Mouse (Mus musculus): Measurements from ENCODE around the gene Dennd4c. TPM values are rescaled to one million over a fixed set of nuclear protein-coding genes. Genes with fewer than 3 reads are reported as not detected.
"Not testable (repeated sequence)": the region's sequence is repeated elsewhere in the genome, so short reads cannot be mapped to it uniquely, and the experiment has no call there.

The Dennd4c gene
- total and polyA plus RNA-seq, 3 experiments = 7.1 to 36.3 (median 36.0) TPM

DNA sequence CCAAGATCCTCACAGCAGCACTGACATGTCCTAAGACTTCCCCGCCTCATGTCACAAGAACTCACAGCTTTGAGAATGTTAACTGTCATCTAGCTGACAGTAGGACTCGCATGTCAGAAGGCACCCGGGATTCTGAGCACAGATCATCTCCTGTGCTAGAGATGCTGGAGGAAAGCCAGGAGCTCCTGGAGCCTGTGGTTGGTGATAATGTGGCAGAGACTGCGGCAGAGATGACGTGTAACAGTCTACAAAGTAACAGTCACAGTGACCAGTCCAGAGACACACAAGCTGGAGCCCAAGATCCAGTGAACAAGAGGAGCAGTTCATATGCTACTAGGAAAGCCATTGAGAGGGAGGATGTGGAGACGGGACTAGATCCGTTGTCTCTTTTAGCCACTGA is 76.8 kb downstream of the Dennd4c start:
- H3K79me2 ChIP-seq (replicated peaks; ENCODE audit: control insufficient read depth, insufficient read depth, low read length) = no peaks in the 10 kb centered on the region
- no peak overlapping the region for H3K9ac ChIP-seq (ENCODE audit: low read depth, low read length)
- peaks cover 6% of the 10 kb centered on the region for H3K36me3 ChIP-seq (ENCODE audit: control insufficient read depth, insufficient read depth, low read length)
- H3K4me1 ChIP-seq (ENCODE audit: control insufficient read depth, insufficient read depth, low read length) = no peaks in the 10 kb centered on the region
- H3K4me3 ChIP-seq = no peak overlapping the region
- intact Hi-C loops (cut with DNase I) = no loop called here
- no peak overlapping the region for H3K27ac ChIP-seq
- DNase-seq = no peak
- H3K27me3 ChIP-seq (ENCODE audit: control insufficient read depth, insufficient read depth, low read length) = no peaks in the 10 kb centered on the region
- TF ChIP-seq POLR2A (IDR thresholded peaks at IDR 0.05; ENCODE audit: insufficient read depth, low read depth, low read length) (no peak), CTCF (IDR thresholded peaks at IDR 0.05) (no peak), EP300 (IDR thresholded peaks at IDR 0.05; ENCODE audit: insufficient read depth, low read depth, low read length) (no peak)
- WGBS = 58% methylated on average over 7 of the region's 7 CpGs

DNA sequence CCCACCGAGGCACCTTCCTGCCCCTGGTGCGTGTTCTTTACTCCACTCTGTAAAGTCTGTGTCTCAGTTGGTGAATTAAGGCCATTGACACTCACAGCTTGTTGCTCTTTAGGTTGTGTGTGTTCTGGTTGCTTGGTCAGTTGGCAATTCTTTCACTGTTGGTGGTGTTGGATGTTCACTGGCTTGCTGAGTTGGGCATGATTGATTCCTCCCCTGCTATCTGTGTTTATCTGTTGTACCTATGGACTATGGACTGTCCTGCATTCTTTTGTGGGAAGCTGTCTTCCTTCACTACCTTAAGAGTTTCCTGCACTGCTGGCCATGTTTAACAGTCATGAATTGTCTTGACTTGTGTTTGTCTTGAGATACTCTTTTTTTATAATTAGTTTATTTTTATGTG is 83.5 kb downstream of the Dennd4c start:
- WGBS = 90% methylated on average over 2 of the region's 2 CpGs
- no peak overlapping the region for H3K4me3 ChIP-seq
- no peaks in the 10 kb centered on the region; the same call in 1 of the 2 replicates for H3K36me3 ChIP-seq (ENCODE audit: control insufficient read depth, insufficient read depth, low read length)
- intact Hi-C loops (cut with DNase I) = no loop called here
- H3K79me2 ChIP-seq (replicated peaks; ENCODE audit: control insufficient read depth, insufficient read depth, low read length) = no peaks in the 10 kb centered on the region
- H3K9ac ChIP-seq (ENCODE audit: low read depth, low read length) = no peak overlapping the region
- no peaks in the 10 kb centered on the region for H3K4me1 ChIP-seq (ENCODE audit: control insufficient read depth, insufficient read depth, low read length)
- H3K27me3 ChIP-seq (ENCODE audit: control insufficient read depth, insufficient read depth, low read length) = no peaks in the 10 kb centered on the region
- no peak for TF ChIP-seq CTCF (IDR thresholded peaks at IDR 0.05)
- TF ChIP-seq POLR2A (IDR thresholded peaks at IDR 0.05; ENCODE audit: insufficient read depth, low read depth, low read length) = no peak
- TF ChIP-seq EP300 (IDR thresholded peaks at IDR 0.05; ENCODE audit: insufficient read depth, low read depth, low read length) = no peak
- DNase-seq = no peak
- no peak overlapping the region for H3K27ac ChIP-seq

DNA sequence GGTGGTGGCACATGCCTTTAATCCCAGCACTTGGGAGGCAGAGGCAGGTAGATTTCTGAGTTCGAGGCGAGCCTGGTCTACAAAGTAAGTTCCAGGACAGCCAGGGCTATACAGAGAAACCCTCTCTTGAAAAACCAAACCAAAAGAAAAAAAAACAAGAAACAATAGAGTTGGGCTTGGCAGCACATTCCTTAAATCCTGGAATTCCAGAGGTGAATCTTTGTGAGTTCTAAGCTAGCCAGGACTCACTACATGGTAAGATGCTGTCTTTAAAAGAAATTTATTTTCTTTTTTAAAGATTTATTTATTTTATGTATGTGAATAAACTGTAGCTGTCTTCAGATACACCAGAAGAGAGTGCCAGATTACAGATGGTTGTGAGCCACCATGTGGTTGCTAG is 92.8 kb downstream of the Dennd4c start:
- intact Hi-C loops (cut with DNase I) = loop anchor here (5.0 kb wide), 1 partner anchor 81 kb away; no protein-coding TSS in a partner anchor
- H3K4me3 ChIP-seq; H3K9ac ChIP-seq (ENCODE audit: low read depth, low read length); DNase-seq; H3K4me1 ChIP-seq (ENCODE audit: control insufficient read depth, insufficient read depth, low read length); H3K27me3 ChIP-seq (ENCODE audit: control insufficient read depth, insufficient read depth, low read length); H3K79me2 ChIP-seq (replicated peaks; ENCODE audit: control insufficient read depth, insufficient read depth, low read length); H3K36me3 ChIP-seq (ENCODE audit: control insufficient read depth, insufficient read depth, low read length); H3K27ac ChIP-seq: not testable (repeated sequence)
- WGBS = 98% methylated on average over 2 of the region's 2 CpGs

DNA sequence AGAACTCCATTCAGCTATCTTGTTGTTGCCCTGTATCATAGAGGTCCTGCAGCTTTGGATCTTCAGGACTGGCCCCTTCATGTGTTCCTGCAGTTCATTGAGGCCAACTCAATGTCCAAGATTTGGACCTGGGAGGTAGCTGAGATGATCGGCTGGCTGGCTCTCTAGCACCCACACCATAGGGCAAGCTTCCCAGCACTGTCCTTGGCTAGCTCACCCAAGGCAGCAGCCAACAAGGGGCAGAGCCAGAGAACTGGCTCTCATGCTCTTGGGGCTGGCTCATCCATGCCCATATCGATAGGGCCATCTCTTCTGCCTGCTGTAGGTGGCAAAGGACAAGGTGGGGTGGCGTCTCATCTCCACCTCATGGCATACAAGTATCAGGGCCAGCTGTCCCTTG is 97.0 kb downstream of the Dennd4c start:
- TF ChIP-seq EP300 (IDR thresholded peaks at IDR 0.05; ENCODE audit: insufficient read depth, low read depth, low read length) (no peak), CTCF (IDR thresholded peaks at IDR 0.05) (no peak), POLR2A (IDR thresholded peaks at IDR 0.05; ENCODE audit: insufficient read depth, low read depth, low read length) (no peak)
- no peaks in the 10 kb centered on the region for H3K4me1 ChIP-seq (ENCODE audit: control insufficient read depth, insufficient read depth, low read length)
- 52% methylated on average over 3 of the region's 3 CpGs for WGBS
- H3K79me2 ChIP-seq (replicated peaks; ENCODE audit: control insufficient read depth, insufficient read depth, low read length) = no peaks in the 10 kb centered on the region
- no peak overlapping the region for H3K4me3 ChIP-seq
- H3K27ac ChIP-seq = no peak overlapping the region
- H3K36me3 ChIP-seq (ENCODE audit: control insufficient read depth, insufficient read depth, low read length) = peaks cover 4% of the 10 kb centered on the region; the same call in 1 of the 2 replicates
- no peak overlapping the region for H3K9ac ChIP-seq (ENCODE audit: low read depth, low read length)
- intact Hi-C loops (cut with DNase I) = no loop called here
- H3K27me3 ChIP-seq (ENCODE audit: control insufficient read depth, insufficient read depth, low read length) = no peaks in the 10 kb centered on the region
- peak; percentile 30 to 59 for DNase-seq

DNA sequence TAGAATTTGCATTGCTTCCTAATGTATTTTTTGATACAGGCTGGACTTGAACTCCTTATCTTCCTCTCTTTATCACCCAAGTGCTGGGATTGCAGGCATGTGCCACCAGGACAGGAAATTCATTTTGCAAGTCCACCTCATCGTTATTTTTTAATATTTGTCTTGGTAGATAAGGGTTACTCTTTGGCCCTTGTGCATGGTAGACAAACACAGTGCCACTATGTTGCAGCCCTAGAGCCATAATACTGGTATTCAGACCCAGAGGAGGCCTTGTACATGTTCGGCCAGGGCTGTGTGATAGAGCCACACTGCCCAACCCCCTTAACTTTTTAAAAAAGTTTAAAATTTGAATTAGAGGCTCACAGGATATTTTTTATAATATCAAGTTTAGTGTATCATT is 98.9 kb downstream of the Dennd4c start:
- H3K9ac ChIP-seq (ENCODE audit: low read depth, low read length) = no peak overlapping the region
- H3K27ac ChIP-seq = no peak overlapping the region
- H3K79me2 ChIP-seq (replicated peaks; ENCODE audit: control insufficient read depth, insufficient read depth, low read length) = no peaks in the 10 kb centered on the region
- H3K4me1 ChIP-seq (ENCODE audit: control insufficient read depth, insufficient read depth, low read length) = no peaks in the 10 kb centered on the region
- DNase-seq = no peak
- H3K36me3 ChIP-seq (ENCODE audit: control insufficient read depth, insufficient read depth, low read length) = peaks cover 4% of the 10 kb centered on the region; the same call in 1 of the 2 replicates
- no peaks in the 10 kb centered on the region for H3K27me3 ChIP-seq (ENCODE audit: control insufficient read depth, insufficient read depth, low read length)
- 57% methylated on average over 2 of the region's 2 CpGs for WGBS
- H3K4me3 ChIP-seq = no peak overlapping the region
- intact Hi-C loops (cut with DNase I) = no loop called here
- no peak for TF ChIP-seq EP300 (IDR thresholded peaks at IDR 0.05; ENCODE audit: insufficient read depth, low read depth, low read length)
- no peak for TF ChIP-seq POLR2A (IDR thresholded peaks at IDR 0.05; ENCODE audit: insufficient read depth, low read depth, low read length)
- no peak for TF ChIP-seq CTCF (IDR thresholded peaks at IDR 0.05)

DNA sequence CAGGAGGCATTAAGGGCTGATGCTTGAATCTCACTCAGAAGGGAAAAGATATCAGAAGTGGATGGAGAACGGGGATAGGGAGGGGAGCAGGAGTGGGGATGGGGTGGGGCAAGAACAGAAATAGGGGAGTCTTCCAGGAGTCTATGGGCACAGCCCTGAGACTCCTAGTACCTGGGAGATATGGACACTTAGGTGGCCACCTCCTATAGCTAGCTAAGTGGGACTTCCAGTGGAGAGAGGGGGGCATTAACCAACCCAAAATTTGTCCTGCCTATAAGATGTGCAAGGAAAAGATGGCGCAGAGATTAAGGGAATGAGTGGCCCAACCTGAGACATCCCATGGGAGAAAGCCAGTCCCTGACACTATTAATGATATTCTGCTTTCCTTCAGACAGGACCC is 103.0 kb downstream of the Dennd4c start:
- H3K36me3 ChIP-seq (ENCODE audit: control insufficient read depth, insufficient read depth, low read length) = peaks cover 21% of the 10 kb centered on the region
- no peak overlapping the region for H3K9ac ChIP-seq (ENCODE audit: low read depth, low read length)
- DNase-seq = no peak
- H3K4me1 ChIP-seq (ENCODE audit: control insufficient read depth, insufficient read depth, low read length) = no peaks in the 10 kb centered on the region
- no peak overlapping the region for H3K27ac ChIP-seq
- intact Hi-C loops (cut with DNase I) = loop anchor here (10.0 kb wide), 1 partner anchor 237 kb away; the partner anchor contains the start of gene Haus6
- no peaks in the 10 kb centered on the region for H3K27me3 ChIP-seq (ENCODE audit: control insufficient read depth, insufficient read depth, low read length)
- no peak overlapping the region for H3K4me3 ChIP-seq
- TF ChIP-seq EP300 (IDR thresholded peaks at IDR 0.05; ENCODE audit: insufficient read depth, low read depth, low read length) (no peak), POLR2A (IDR thresholded peaks at IDR 0.05; ENCODE audit: insufficient read depth, low read depth, low read length) (no peak), CTCF (IDR thresholded peaks at IDR 0.05) (no peak)
- H3K79me2 ChIP-seq (replicated peaks; ENCODE audit: control insufficient read depth, insufficient read depth, low read length) = no peaks in the 10 kb centered on the region
- 67% methylated on average over 2 of the region's 2 CpGs for WGBS

All from heart, adult 2 months (tissue).